Mouse (Mus musculus) G1E (cell line): ENCODE data around the gene Med24. TPM values are rescaled to one million over a fixed set of nuclear protein-coding genes. Genes with fewer than 3 reads are reported as not detected.

Experiments
- ATAC-seq: 2 replicates; pipeline ENCODE4 v1.8.0; 2016; ENCODE audit warnings: mild to moderate bottlenecking; ENCODE audit not compliant: insufficient number of reproducible peaks, poor library complexity, low FRiP score, severe bottlenecking; ENCODE audit errors: extremely low read depth
- DNase-seq: peaks from one replicate; pipeline ENCODE4 v3.0.0; 2012; ENCODE audit warnings: low spot score
- H3K27me3 ChIP-seq: 2 replicates; pipeline ENCODE4 v1.6.1; 2012; ENCODE audit warnings: mild to moderate bottlenecking, low read length, inconsistent platforms; ENCODE audit not compliant: insufficient read depth
- H3K36me3 ChIP-seq: replicated peaks from 2 replicates; pipeline ENCODE3; 2012; ENCODE audit warnings: mild to moderate bottlenecking, inconsistent platforms
- H3K4me1 ChIP-seq: 2 replicates; pipeline ENCODE4 v1.6.1; 2012; ENCODE audit warnings: low read depth, low read length, inconsistent platforms, mixed read lengths; ENCODE audit not compliant: insufficient read depth
- H3K4me3 ChIP-seq: 2 replicates; pipeline ENCODE4 v1.5.1; 2012; ENCODE audit warnings: low read depth, mild to moderate bottlenecking, inconsistent platforms, low read length, moderate library complexity, mixed read lengths
- H3K9me3 ChIP-seq: replicated peaks from 2 replicates; pipeline ENCODE4 v1.6.1; 2012; ENCODE audit warnings: inconsistent platforms
- CTCF ChIP-seq: IDR thresholded peaks from 2 replicates; pipeline ENCODE4 v1.5.1; 2012; ENCODE audit warnings: low read depth, low read length, inconsistent platforms, mixed read lengths
- GATA1 ChIP-seq: IDR thresholded peaks from 2 replicates; pipeline ENCODE4 v1.6.1; 2012; ENCODE audit warnings: borderline replicate concordance, low read length, inconsistent platforms, mixed read lengths
- GATA2 ChIP-seq: IDR thresholded peaks from 2 replicates; pipeline ENCODE4 v1.6.1; 2012; ENCODE audit warnings: low read depth, low read length, inconsistent platforms, borderline replicate concordance
- POLR2AphosphoS5 ChIP-seq: IDR thresholded peaks from 2 replicates; pipeline ENCODE4 v1.6.1; 2012; ENCODE audit warnings: low read depth, low read length, inconsistent platforms; ENCODE audit not compliant: insufficient replicate concordance
- TAL1 ChIP-seq: conservative IDR thresholded peaks from 2 replicates; pipeline ENCODE4 v1.6.1; 2012; ENCODE audit warnings: low read depth, low read length, inconsistent platforms, mixed read lengths
- polyA plus RNA-seq: library from polyadenylated mRNA; stranded (reverse); fragments of >175 nt; gene quantifications from 2 replicates; pipeline ENCODE4 v1.2.3, GENCODE M21; 2012
- total RNA-seq, 2 experiments: library from RNA; stranded (forward) in 1 of 2; stranded (reverse) in 1 of 2; fragments of 200-1000 nt in 1 of 2; fragments of >200 nt in 1 of 2; fragmentation: Nextera tagmentation in 1 of 2; gene quantifications; 2 replicates each; pipeline ENCODE4 v1.2.3; 2014 to 2017

Med24 gene
- total and polyA plus RNA-seq, 3 experiments = 37.8 to 95.6 (median 83.8) TPM

- no peaks in the 10 kb centered on the region for H3K9me3 ChIP-seq
- H3K4me1 ChIP-seq = peaks cover 99% of the 10 kb centered on the region
- peaks cover 47% of the 10 kb centered on the region for H3K36me3 ChIP-seq
- DNase-seq (no peak), ATAC-seq (peak; percentile 42)
- no peaks in the 10 kb centered on the region for H3K27me3 ChIP-seq
- TF ChIP-seq GATA1 (no peak), TAL1 (no peak), GATA2 (no peak), CTCF (no peak), POLR2AphosphoS5 (no peak)
- peak overlapping the region; percentile 66 for H3K4me3 ChIP-seq
These were observed 17.8 kb upstream of the Med24 start for GRCm38 (mm10) chr11:98746855-98747693.

GRCm38 (mm10) chr11:98745932-98746853 lies 17.0 kb upstream of the Med24 start:
- Histone ChIP-seq H3K36me3 (peaks cover 47% of the 10 kb centered on the region), H3K4me1 (peaks cover 91% of the 10 kb centered on the region), H3K27me3 (no peaks in the 10 kb centered on the region), H3K4me3 (peak overlapping the region; percentile 66; the same call in 1 of the 2 replicates), H3K9me3 (no peaks in the 10 kb centered on the region)
- TF ChIP-seq POLR2AphosphoS5 = no peak
- no peak for TF ChIP-seq GATA1
- TF ChIP-seq CTCF = no peak
- no peak for TF ChIP-seq GATA2
- no peak for TF ChIP-seq TAL1
- no peak for ATAC-seq
- no peak for DNase-seq

- Histone ChIP-seq H3K4me3 (no peak overlapping the region), H3K27me3 (no peaks in the 10 kb centered on the region), H3K36me3 (peaks cover 40% of the 10 kb centered on the region), H3K9me3 (no peaks in the 10 kb centered on the region), H3K4me1 (peaks cover 90% of the 10 kb centered on the region)
- ATAC-seq (no peak), DNase-seq (no peak)
- TF ChIP-seq POLR2AphosphoS5 (no peak), GATA2 (no peak), CTCF (no peak), GATA1 (no peak), TAL1 (no peak)
These were observed 15.3 kb upstream of the Med24 start for GRCm38 (mm10) chr11:98744456-98745019.

GRCm38 (mm10) chr11:98743655-98744345 lies 14.6 kb upstream of the Med24 start:
- Histone ChIP-seq H3K9me3 (no peaks in the 10 kb centered on the region), H3K4me1 (peaks cover 89% of the 10 kb centered on the region), H3K27me3 (no peaks in the 10 kb centered on the region), H3K36me3 (peaks cover 37% of the 10 kb centered on the region), H3K4me3 (peak overlapping the region; percentile 57; the same call in 1 of the 2 replicates)
- no peak for ATAC-seq
- no peak for DNase-seq
- TF ChIP-seq POLR2AphosphoS5 (no peak), CTCF (no peak), GATA1 (no peak), TAL1 (no peak), GATA2 (no peak)

GRCm38 (mm10) chr11:98742397-98743291 lies 13.4 kb upstream of the Med24 start:
- Histone ChIP-seq H3K4me1 (peaks cover 89% of the 10 kb centered on the region), H3K36me3 (peaks cover 35% of the 10 kb centered on the region), H3K4me3 (peak overlapping the region; percentile 80), H3K27me3 (no peaks in the 10 kb centered on the region), H3K9me3 (no peaks in the 10 kb centered on the region)
- ATAC-seq = no peak
- TF ChIP-seq GATA1 = no peak
- no peak for TF ChIP-seq POLR2AphosphoS5
- TF ChIP-seq TAL1 = no peak
- no peak for TF ChIP-seq GATA2
- no peak for TF ChIP-seq CTCF
- no peak for DNase-seq
